Mouse (Mus musculus) layer of hippocampus, adult 2 months (tissue): ENCODE data around the gene Gria1. TPM values are rescaled to one million over a fixed set of nuclear protein-coding genes. Genes with fewer than 3 reads are reported as not detected.
A peak's percentile ranks its signal among the peaks of the same experiment; 100 is the strongest.

ENCODE experiments used
- DNase-seq, 2 experiments: peaks; one replicate each; pipeline ENCODE4 v3.0.0; 2022; ENCODE audit warnings: low spot score in 2 of 2
- H3K27ac ChIP-seq: fragments of 200-600 bp; 2 replicates; pipeline ENCODE4 v1.8.1; 2022
- H3K4me3 ChIP-seq: fragments of 200-600 bp; 2 replicates; pipeline ENCODE4 v1.8.1; 2022; ENCODE audit warnings: mild to moderate bottlenecking
- CTCF ChIP-seq: fragments of 200-600 bp; conservative IDR thresholded peaks from 2 replicates; pipeline ENCODE4 v1.8.1; 2022; ENCODE audit warnings: antibody characterized with exemption, mild to moderate bottlenecking, moderate library complexity
- total RNA-seq, 2 experiments: library from RNA; stranded (reverse); gene quantifications; 2 replicates each; pipeline ENCODE4 v1.2.3; 2021

Gene Gria1
- total RNA-seq, 2 experiments from 2014 or later, result 751 TPM

- Histone ChIP-seq H3K4me3 (no peak overlapping the region), H3K27ac (peak overlapping the region; percentile 60)
- TF ChIP-seq CTCF, result no peak
Measured at GRCm38 (mm10) chr11:57151674-57152073, 140.5 kb downstream of the Gria1 start.

DNA sequence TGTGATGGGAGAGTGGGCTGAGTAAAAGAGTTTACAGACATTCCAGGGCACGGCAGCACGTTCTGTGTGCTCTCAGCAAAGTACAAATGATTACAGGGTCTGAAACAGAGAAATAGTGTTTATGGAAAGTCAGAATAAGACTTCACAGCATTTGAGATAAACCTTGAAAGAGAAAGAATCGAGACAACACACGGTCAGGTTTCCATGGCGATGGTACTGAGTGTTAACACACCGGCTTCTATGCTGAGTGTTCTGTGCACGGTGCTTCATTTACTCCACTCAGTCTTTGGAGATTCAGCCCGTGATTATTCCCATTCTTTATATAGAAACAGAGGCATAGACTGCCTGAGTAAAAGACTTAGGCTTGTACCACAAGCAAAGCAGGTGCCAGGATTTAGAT, 143.8 kb downstream of the Gria1 start:
- Histone ChIP-seq H3K27ac (peak overlapping the region; percentile 85), H3K4me3 (no peak overlapping the region)
- DNase-seq, result no peak
- no peak for TF ChIP-seq CTCF

More at GRCm38 (mm10) chr11:57151674-57152073, 140.5 kb downstream of the Gria1 start:
- no peak for DNase-seq

DNA sequence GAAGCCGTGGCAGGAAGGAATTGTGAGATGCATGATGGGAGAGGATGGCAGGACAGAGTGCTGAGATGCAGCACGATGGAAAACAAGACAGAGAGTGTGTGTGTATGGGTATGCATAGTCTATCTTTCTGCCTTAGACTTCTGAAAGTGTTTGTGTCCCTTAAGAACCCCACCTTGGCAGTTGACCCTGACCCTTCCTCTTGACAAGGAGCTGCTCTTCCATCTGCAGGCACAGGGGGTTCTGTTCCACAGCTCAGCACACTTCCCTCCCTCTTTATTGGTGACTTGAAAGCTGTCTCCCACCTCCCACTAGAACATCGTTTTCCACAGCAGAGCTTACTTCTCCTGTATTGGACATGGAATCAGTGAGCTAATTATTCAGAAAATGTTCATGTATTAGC, 148.2 kb downstream of the Gria1 start:
- TF ChIP-seq CTCF, result no peak
- no peak for DNase-seq
- H3K4me3 ChIP-seq, result no peak overlapping the region
- H3K27ac ChIP-seq, result peak overlapping the region; percentile 56; the same call in 1 of the 2 replicates

DNA sequence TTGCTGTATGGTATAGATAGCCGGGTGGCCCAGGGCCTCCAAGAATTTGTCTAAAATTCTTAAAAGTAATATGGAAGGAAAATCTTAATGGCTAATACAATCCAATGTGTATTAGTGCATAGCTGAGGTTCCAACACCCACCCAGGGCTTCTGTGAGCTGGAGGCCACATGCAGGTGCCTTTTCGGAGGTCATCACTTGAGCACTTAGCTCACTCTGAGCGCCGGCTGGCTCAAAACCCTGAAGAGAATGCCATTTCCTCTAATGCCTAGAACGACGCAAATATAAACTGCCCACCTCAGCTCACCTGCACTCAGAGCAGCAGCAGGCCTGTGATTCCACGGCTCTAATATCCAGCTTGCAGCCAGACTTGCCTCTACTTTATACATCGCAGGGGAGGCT, 148.9 kb downstream of the Gria1 start:
- H3K27ac ChIP-seq, result peak overlapping the region; percentile 56; the same call in 1 of the 2 replicates

GRCm38 (mm10) chr11:57162931-57163330, 151.7 kb downstream of the Gria1 start:
- TF ChIP-seq CTCF, result no peak
- Histone ChIP-seq H3K27ac (peak overlapping the region; percentile 36; the same call in 1 of the 2 replicates), H3K4me3 (no peak overlapping the region)
- no peak for DNase-seq

More for the DNA sequence above, 148.9 kb downstream of the Gria1 start:
- no peak for TF ChIP-seq CTCF
- no peak overlapping the region for H3K4me3 ChIP-seq
- no peak for DNase-seq

DNA sequence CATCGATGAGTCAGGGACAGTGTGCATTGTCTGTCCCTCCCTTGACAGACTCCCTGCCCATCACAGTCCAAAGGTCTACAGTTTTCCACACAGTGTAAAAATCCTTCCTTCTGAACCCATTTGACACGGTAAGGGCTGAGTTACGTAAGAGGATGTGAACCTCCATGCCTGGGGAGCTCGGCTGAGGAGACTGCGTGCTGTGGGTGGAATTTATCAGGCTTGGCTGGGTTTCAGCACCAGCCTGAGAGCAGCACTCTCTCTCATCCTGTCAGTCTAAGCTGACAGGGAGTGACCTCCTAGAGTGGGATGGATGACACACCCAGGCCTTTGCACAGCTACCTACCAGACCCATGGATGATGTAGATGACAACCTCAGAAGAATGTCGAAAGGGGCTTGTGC, 158.9 kb downstream of the Gria1 start:
- H3K4me3 ChIP-seq, result no peak overlapping the region
- TF ChIP-seq CTCF, result no peak
- peak overlapping the region; percentile 83 for H3K27ac ChIP-seq
- peak in 1 of 2 experiments; percentile 54 for DNase-seq

DNA sequence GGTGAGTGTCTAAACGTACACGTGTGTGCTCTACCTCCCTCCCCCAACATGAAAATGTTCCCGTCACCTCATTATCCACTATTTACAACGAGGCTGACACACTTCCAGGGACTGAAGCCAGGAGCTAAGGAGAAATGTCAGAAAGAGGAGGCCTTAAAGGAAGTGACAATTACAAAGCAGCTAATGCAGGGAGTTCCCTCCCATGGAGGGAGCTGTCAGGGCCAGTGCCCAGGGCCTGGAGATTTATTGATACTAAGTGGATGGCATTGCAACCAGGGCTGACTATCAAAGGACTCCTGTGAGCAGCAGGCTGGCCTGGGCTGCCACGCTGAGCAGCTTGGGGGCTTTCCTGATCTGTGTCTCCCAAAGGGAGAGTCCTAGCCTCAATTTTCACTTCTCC, 163.0 kb downstream of the Gria1 start:
- no peak for DNase-seq
- Histone ChIP-seq H3K4me3 (no peak overlapping the region), H3K27ac (peak overlapping the region; percentile 63)
- TF ChIP-seq CTCF, result no peak

DNA sequence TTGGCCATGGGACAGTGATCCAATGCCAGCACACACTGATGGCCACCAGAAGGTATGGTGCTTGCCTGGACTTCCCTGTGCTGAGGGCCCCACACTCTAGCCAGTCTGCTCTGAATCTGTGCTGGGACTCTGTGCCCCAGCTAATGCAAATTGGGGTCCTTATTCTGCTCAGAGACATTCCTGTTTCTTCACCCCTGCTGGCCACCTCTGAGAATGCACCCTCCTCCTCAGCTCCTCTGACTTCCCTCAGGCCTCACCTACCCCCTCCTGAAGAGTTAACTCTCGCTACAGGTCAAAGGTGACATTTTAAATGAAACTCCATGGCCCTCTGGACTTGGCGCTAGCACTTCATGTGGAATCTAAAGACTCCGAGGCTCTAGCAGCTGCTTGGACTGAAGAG, 165.4 kb downstream of the Gria1 start:
- DNase-seq, result no peak
- H3K27ac ChIP-seq, result peak overlapping the region; percentile 9; the same call in 1 of the 2 replicates
- H3K4me3 ChIP-seq, result no peak overlapping the region
- peak; percentile 74 for TF ChIP-seq CTCF

DNA sequence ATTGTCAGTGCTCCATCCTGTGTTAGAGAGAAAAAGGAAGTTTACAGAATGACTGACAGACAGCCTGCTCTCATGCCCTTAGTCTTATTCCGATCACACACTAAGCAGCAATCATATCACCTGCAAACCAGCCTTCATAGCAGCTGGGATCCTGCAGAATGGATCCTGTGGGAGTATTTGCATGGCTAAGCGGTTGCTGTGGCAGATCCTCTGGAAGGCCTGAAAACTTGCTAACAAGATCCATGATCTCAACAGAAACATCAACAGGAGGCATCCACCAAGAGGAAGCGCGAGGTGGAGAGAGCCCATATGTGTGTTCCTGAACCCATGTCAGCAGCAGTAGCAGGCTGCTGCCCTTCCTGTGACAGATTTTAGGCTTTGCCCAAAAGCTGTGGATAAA, 173.0 kb downstream of the Gria1 start:
- no peak for TF ChIP-seq CTCF
- H3K4me3 ChIP-seq, result no peak overlapping the region
- DNase-seq, result no peak
- peak overlapping the region; percentile 58 for H3K27ac ChIP-seq

- Histone ChIP-seq H3K4me3 (no peak overlapping the region), H3K27ac (peak overlapping the region; percentile 58; the same call in 1 of the 2 replicates)
- DNase-seq, result peak in 1 of 2 experiments; percentile 49
- TF ChIP-seq CTCF, result no peak
Measured at GRCm38 (mm10) chr11:57185110-57185509, 173.9 kb downstream of the Gria1 start.

GRCm38 (mm10) chr11:57189391-57189790, 178.2 kb downstream of the Gria1 start:
- Histone ChIP-seq H3K27ac (peak overlapping the region; percentile 71), H3K4me3 (no peak overlapping the region)
- DNase-seq, result no peak
- no peak for TF ChIP-seq CTCF

DNA sequence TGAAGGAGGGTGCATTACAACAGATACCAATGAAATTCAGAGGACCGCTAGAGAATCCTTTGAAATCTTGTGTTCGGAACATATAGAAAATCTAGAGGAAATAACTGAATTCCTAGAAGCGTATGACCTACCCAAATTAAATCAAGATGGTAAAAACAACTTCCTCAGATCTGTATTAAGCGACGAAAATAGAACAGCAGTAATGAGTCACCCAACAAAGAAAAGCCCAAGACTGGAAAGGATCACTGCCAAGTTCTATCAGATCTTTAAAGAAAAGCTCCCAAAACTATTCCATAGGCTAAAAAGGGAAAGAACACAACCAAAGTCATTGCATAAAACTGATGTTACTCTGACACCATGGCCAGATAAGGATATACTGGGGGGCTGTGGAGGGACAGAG, 183.6 kb downstream of the Gria1 start:
- peak overlapping the region; percentile 92 for H3K27ac ChIP-seq
- no peak for TF ChIP-seq CTCF
- no peak for DNase-seq
- no peak overlapping the region for H3K4me3 ChIP-seq

- DNase-seq, result no peak
- peak overlapping the region; percentile 92 for H3K27ac ChIP-seq
- TF ChIP-seq CTCF, result no peak
- no peak overlapping the region for H3K4me3 ChIP-seq
Measured at GRCm38 (mm10) chr11:57201245-57201976, 190.2 kb downstream of the Gria1 start.

GRCm38 (mm10) chr11:57204371-57204770, 193.2 kb downstream of the Gria1 start:
- TF ChIP-seq CTCF, result peak; percentile 37
- Histone ChIP-seq H3K27ac (peak overlapping the region; percentile 92), H3K4me3 (no peak overlapping the region)
- no peak for DNase-seq
